Mouse (Mus musculus): ENCODE measurements at regions not wholly inside any gene's neighbourhood (a gene's known extent, or its start where the extent isn't known, plus 50 kb on each side); places are given as distances from the start of the nearest gene placed in this dataset.

DNA sequence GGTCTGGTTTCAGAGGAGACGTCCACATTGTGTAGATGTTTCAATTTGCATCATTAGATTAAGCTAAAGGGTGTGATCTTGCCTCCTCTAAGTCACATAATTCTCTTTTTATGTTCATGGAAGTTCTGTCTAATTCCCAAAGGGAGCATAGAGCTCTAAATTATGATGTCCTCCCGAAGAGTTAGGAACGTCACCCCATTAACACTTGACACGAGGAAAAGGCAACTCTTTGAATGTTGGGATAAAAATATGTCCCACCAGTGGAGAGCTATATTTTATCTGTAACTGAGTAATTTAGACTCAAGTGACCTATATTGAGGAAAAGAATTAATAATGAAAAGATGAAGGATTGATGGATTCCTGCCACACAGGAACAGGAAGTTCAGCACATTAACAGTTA, 69.2 kb upstream of the Fam19a1 start:
- no peak for TF ChIP-seq POLR2A (IDR thresholded peaks at IDR 0.05; ENCODE audit: borderline replicate concordance, insufficient read depth, low read length)
- no peak for TF ChIP-seq CTCF (IDR thresholded peaks at IDR 0.05; ENCODE audit: borderline replicate concordance, insufficient read depth, low read depth, low read length)

Data from cerebellum, adult 2 months (tissue).